Mouse (Mus musculus) megakaryocyte, embryonic 14.5 days (primary cell): ENCODE measurements around the gene Tln1.

Experiments
- FLI1 ChIP-seq: IDR thresholded peaks from 2 replicates; pipeline ENCODE4 v1.6.1; 2012; ENCODE audit warnings: low read length, inconsistent platforms, mixed read lengths
- GATA1 ChIP-seq: IDR thresholded peaks from 3 replicates; pipeline ENCODE4 v1.6.1; 2012; ENCODE audit warnings: mixed read lengths, low read length, inconsistent platforms, borderline replicate concordance

DNA sequence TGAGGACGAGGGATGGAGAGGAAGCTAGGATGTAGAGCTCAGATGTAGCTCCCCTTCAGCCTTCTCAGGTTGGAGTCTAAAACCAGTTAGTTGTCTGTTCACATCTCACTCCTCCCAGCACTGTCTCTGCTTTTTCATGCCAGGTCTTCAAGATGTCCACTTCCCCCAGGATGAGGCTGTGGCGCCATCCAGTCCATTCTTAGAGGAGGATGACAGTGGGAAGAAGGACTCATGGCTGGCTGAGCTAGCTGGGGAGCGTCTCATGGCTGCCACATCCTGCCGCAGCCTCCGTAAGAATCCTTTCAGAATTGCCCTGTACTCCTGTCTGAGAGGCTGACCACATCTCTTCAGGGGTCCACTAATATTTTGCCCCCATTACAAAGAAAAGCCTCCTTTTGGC lies 18.2 kb upstream of the Tln1 start:
- TF ChIP-seq GATA1 = no peak
- no peak for TF ChIP-seq FLI1
